ENCODE assay signal across 7 mouse cellular contexts in genomic region chr6:124904991-124905860, GRCm38 (mm10). TPM values are rescaled to one million over a fixed set of nuclear protein-coding genes. Genes with fewer than 3 reads are reported as not detected.
A peak's percentile ranks its signal among the peaks of the same experiment; 100 is the strongest.
DNase-seq lines count a peak whose midpoint lies in the region; ATAC-seq and TF ChIP-seq lines count a peak whose summit lies in the region.

No protein-coding gene starts in this region.

- no peak for TF ChIP-seq CTCF in olfactory bulb, adult 2 months (IDR thresholded peaks at IDR 0.05; ENCODE audit: insufficient read depth, low read depth, low read length)

- peaks cover 21% of the 10 kb centered on the region for H3K4me1 ChIP-seq in embryonic facial prominence, embryonic 15.5 days
- H3K4me1 ChIP-seq in intestine, embryonic 15.5 days (replicated peaks) = peaks cover 16% of the 10 kb centered on the region
- H3K4me1 ChIP-seq in olfactory bulb, adult 2 months (ENCODE audit: control insufficient read depth, insufficient read depth, low read length) = peaks cover 18% of the 10 kb centered on the region

- no peak for ATAC-seq in embryonic facial prominence, embryonic 15.5 days (ENCODE audit: insufficient number of reproducible peaks, low FRiP score, low TSS enrichment, low read depth)
- ATAC-seq in intestine, embryonic 15.5 days = no peak

- 37% methylated on average over 14 of the region's 16 CpGs for WGBS in embryonic facial prominence, embryonic 15.5 days
- 45% methylated on average over 13 of the region's 16 CpGs for WGBS in intestine, embryonic 15.5 days
- WGBS in olfactory bulb, adult 2 months = 38% methylated on average over 16 of the region's 16 CpGs

- no peak for TF ChIP-seq POLR2A in olfactory bulb, adult 2 months (IDR thresholded peaks at IDR 0.05; ENCODE audit: insufficient read depth, low read depth, low read length)

- H3K4me2 ChIP-seq in embryonic facial prominence, embryonic 15.5 days (replicated peaks) = peak overlapping the region; percentile 84
- H3K4me2 ChIP-seq in intestine, embryonic 15.5 days (replicated peaks) = peak overlapping the region; percentile 93

- H3K36me3 ChIP-seq in embryonic facial prominence, embryonic 15.5 days = no peaks in the 10 kb centered on the region
- H3K36me3 ChIP-seq in intestine, embryonic 15.5 days = no peaks in the 10 kb centered on the region

- peak overlapping the region; percentile 99 for H3K27ac ChIP-seq in embryonic facial prominence, embryonic 15.5 days (replicated peaks)
- H3K27ac ChIP-seq in intestine, embryonic 15.5 days = peak overlapping the region; percentile 95
- H3K27ac ChIP-seq in olfactory bulb, adult 2 months (ENCODE audit: insufficient read depth, low read depth, low read length) = peak overlapping the region; percentile 93

- peak; percentile 27 for DNase-seq in kidney, postnatal 10 days
- DNase-seq in kidney, postnatal 25 days = no peak
- no peak for DNase-seq in right cerebral cortex, postnatal 36 days (ENCODE audit: low spot score in 2 of 2)
- DNase-seq in frontal cortex, postnatal 36 days (ENCODE audit: low spot score in 2 of 2) = no peak

- H3K27me3 ChIP-seq in embryonic facial prominence, embryonic 15.5 days = peaks cover 7% of the 10 kb centered on the region; the same call in 1 of the 2 replicates
- 0 out of 2 replicates have a peak, but pooled peaks cover 6% of the 10 kb centered on the region for H3K27me3 ChIP-seq in intestine, embryonic 15.5 days (replicated peaks)

- no peaks in the 10 kb centered on the region for H3K9me3 ChIP-seq in embryonic facial prominence, embryonic 15.5 days (replicated peaks)
- no peaks in the 10 kb centered on the region for H3K9me3 ChIP-seq in intestine, embryonic 15.5 days

- H3K4me3 ChIP-seq in embryonic facial prominence, embryonic 15.5 days (replicated peaks) = peak overlapping the region; percentile 55
- H3K4me3 ChIP-seq in intestine, embryonic 15.5 days (replicated peaks) = no peak overlapping the region
- 0 out of 2 replicates have a peak overlapping the region, but pooled peaks have one; percentile 37 for H3K4me3 ChIP-seq in olfactory bulb, adult 2 months (ENCODE audit: insufficient read depth, low read depth, low read length)

- H3K9ac ChIP-seq in embryonic facial prominence, embryonic 15.5 days = peak overlapping the region; percentile 66; the same call in 1 of the 2 replicates
- H3K9ac ChIP-seq in intestine, embryonic 15.5 days = peak overlapping the region; percentile 64

RNA-seq across cellular contexts. Expression of gene Lag3, which starts 6.3 kb away (rescaled TPM):
- 2.8 and 4.0 TPM in 2 replicates for polyA plus RNA-seq in embryonic facial prominence, embryonic 15.5 days (2015; fragmentation: Nextera tagmentation; extraction: Ambion mirVana)
- 2.2 and 2.9 TPM in 2 replicates for polyA plus RNA-seq in intestine, embryonic 15.5 days (2015; fragmentation: Nextera tagmentation; extraction: Ambion mirVana)
- polyA plus RNA-seq in olfactory bulb, adult 2 months (2012; ENCODE audit: insufficient read depth, insufficient read length, low replicate concordance, missing spikeins) = not detected in 2 replicates

RNA-seq across cellular contexts. Expression of gene Ptms, which starts 14.7 kb away (rescaled TPM):
- polyA plus RNA-seq in embryonic facial prominence, embryonic 15.5 days (2015; fragmentation: Nextera tagmentation; extraction: Ambion mirVana) = 355 and 368 TPM in 2 replicates
- polyA plus RNA-seq in intestine, embryonic 15.5 days (2015; fragmentation: Nextera tagmentation; extraction: Ambion mirVana) = 241 and 282 TPM in 2 replicates
- polyA plus RNA-seq in olfactory bulb, adult 2 months (2012; ENCODE audit: insufficient read depth, insufficient read length, low replicate concordance, missing spikeins) = not detected in 2 replicates

RNA-seq across cellular contexts. Expression of gene Cd4, which starts 17.2 kb away (rescaled TPM):
- polyA plus RNA-seq in embryonic facial prominence, embryonic 15.5 days (2015; fragmentation: Nextera tagmentation; extraction: Ambion mirVana) = 0.36 and 0.60 TPM in 2 replicates
- polyA plus RNA-seq in intestine, embryonic 15.5 days (2015; fragmentation: Nextera tagmentation; extraction: Ambion mirVana) = 0.40 and 0.48 TPM in 2 replicates
- polyA plus RNA-seq in olfactory bulb, adult 2 months (2012; ENCODE audit: insufficient read depth, insufficient read length, low replicate concordance, missing spikeins) = 395 and 682 TPM in 2 replicates

RNA-seq across cellular contexts. Expression of gene Mlf2, which starts 26.0 kb away (rescaled TPM):
- 373 and 388 TPM in 2 replicates for polyA plus RNA-seq in embryonic facial prominence, embryonic 15.5 days (2015; fragmentation: Nextera tagmentation; extraction: Ambion mirVana)
- 336 and 340 TPM in 2 replicates for polyA plus RNA-seq in intestine, embryonic 15.5 days (2015; fragmentation: Nextera tagmentation; extraction: Ambion mirVana)
- not detected in 2 replicates for polyA plus RNA-seq in olfactory bulb, adult 2 months (2012; ENCODE audit: insufficient read depth, insufficient read length, low replicate concordance, missing spikeins)

RNA-seq across cellular contexts. Expression of gene Gpr162, which starts 41.4 kb away (rescaled TPM):
- 2.6 and 3.4 TPM in 2 replicates for polyA plus RNA-seq in embryonic facial prominence, embryonic 15.5 days (2015; fragmentation: Nextera tagmentation; extraction: Ambion mirVana)
- polyA plus RNA-seq in intestine, embryonic 15.5 days (2015; fragmentation: Nextera tagmentation; extraction: Ambion mirVana) = 0.99 and 1.1 TPM in 2 replicates
- polyA plus RNA-seq in olfactory bulb, adult 2 months (2012; ENCODE audit: insufficient read depth, insufficient read length, low replicate concordance, missing spikeins) = not detected in 2 replicates

Comparison
In these comparisons a context has a peak if more than half of its experiments do, and no peak if none do; other contexts are left out.
1. RNA of gene Cd4, which starts 17.2 kb away (polyA plus RNA-seq): 395 to 682 TPM in olfactory bulb, adult 2 months; 0.40 to 0.48 TPM in intestine, embryonic 15.5 days and 0.36 to 0.60 TPM in embryonic facial prominence, embryonic 15.5 days; every median in the first group is over 100 times any median in the second.
2. Peak in every context shown above with its lines, with median percentiles within 50 percentile points of each other: H3K27ac ChIP-seq.